Mouse (Mus musculus) olfactory bulb, adult 2 months (tissue): ENCODE data around the gene H3f3b. TPM values are rescaled to one million over a fixed set of nuclear protein-coding genes. Genes with fewer than 3 reads are reported as not detected.

ENCODE experiments used
- H3K27ac ChIP-seq: fragments of 200-500 bp; 2 replicates; pipeline ENCODE4 v1.5.1; 2012; ENCODE audit warnings: low read depth, low read length; ENCODE audit not compliant: insufficient read depth
- H3K4me1 ChIP-seq: fragments of 200-500 bp; 2 replicates; pipeline ENCODE4 v1.6.1; 2012; ENCODE audit warnings: low read length; ENCODE audit not compliant: control insufficient read depth, insufficient read depth
- H3K4me3 ChIP-seq: fragments of 200-500 bp; 2 replicates; pipeline ENCODE4 v1.5.1; 2012; ENCODE audit warnings: mild to moderate bottlenecking, low read depth, low read length, moderate library complexity; ENCODE audit not compliant: insufficient read depth
- CTCF ChIP-seq: fragments of 200-500 bp; IDR thresholded peaks from 2 replicates; pipeline ENCODE4 v1.5.1; 2012; ENCODE audit warnings: low read depth, mild to moderate bottlenecking, low read length, moderate library complexity; ENCODE audit not compliant: insufficient read depth
- POLR2A ChIP-seq: fragments of 200-500 bp; IDR thresholded peaks from 2 replicates; pipeline ENCODE4 v1.6.1; 2012; ENCODE audit warnings: mild to moderate bottlenecking, low read depth, low read length, moderate library complexity; ENCODE audit not compliant: insufficient read depth
- WGBS: fragments of 180-500 bp; shearing (Covaris S2); methylation state at CpG from one replicate; pipeline ENCODE4 v1.1.7; 2018; 5-methylcytosine and 5-hydroxymethylcytosine counted together
- polyA plus RNA-seq: library from polyadenylated mRNA; stranded (reverse); fragments of >200 nt; gene quantifications from 2 replicates; pipeline ENCODE4 v1.2.4, GENCODE M21; 2012; ENCODE audit warnings: low replicate concordance; ENCODE audit not compliant: missing spikeins, insufficient read depth, insufficient read length

Gene H3f3b
- polyA plus RNA-seq, 1 experiment: 341 TPM

- no peaks in the 10 kb centered on the region for H3K4me1 ChIP-seq
- H3K27ac ChIP-seq: no peak overlapping the region
- H3K4me3 ChIP-seq: no peak overlapping the region
- WGBS: 79% methylated on average over 7 of the region's 7 CpGs
- no peak for TF ChIP-seq POLR2A
- no peak for TF ChIP-seq CTCF
Observed at GRCm38 (mm10) chr11:115999027-115999426, 28.7 kb downstream of the H3f3b start.

- Histone ChIP-seq H3K4me1 (no peaks in the 10 kb centered on the region), H3K27ac (no peak overlapping the region), H3K4me3 (no peak overlapping the region)
- TF ChIP-seq CTCF (no peak), POLR2A (no peak)
- WGBS: 80% methylated on average over 5 of the region's 5 CpGs
Observed at GRCm38 (mm10) chr11:115997662-115998061, 30.1 kb downstream of the H3f3b start.

- TF ChIP-seq POLR2A (no peak), CTCF (no peak)
- WGBS: 86% methylated on average over 4 of the region's 4 CpGs
- no peak overlapping the region for H3K4me3 ChIP-seq
- no peaks in the 10 kb centered on the region for H3K4me1 ChIP-seq
- H3K27ac ChIP-seq: no peak overlapping the region
Observed at GRCm38 (mm10) chr11:115997047-115997446, 30.7 kb downstream of the H3f3b start.

GRCm38 (mm10) chr11:115995256-115995655 is 32.5 kb downstream of the H3f3b start:
- TF ChIP-seq CTCF (no peak), POLR2A (no peak)
- 91% methylated on average over 3 of the region's 3 CpGs for WGBS
- H3K4me1 ChIP-seq: no peaks in the 10 kb centered on the region
- no peak overlapping the region for H3K4me3 ChIP-seq
- no peak overlapping the region for H3K27ac ChIP-seq

GRCm38 (mm10) chr11:115992098-115992497 is 35.7 kb downstream of the H3f3b start:
- H3K4me1 ChIP-seq: no peaks in the 10 kb centered on the region
- TF ChIP-seq POLR2A: no peak
- TF ChIP-seq CTCF: no peak
- 49% methylated on average over 4 of the region's 4 CpGs for WGBS
- H3K27ac ChIP-seq: no peak overlapping the region
- H3K4me3 ChIP-seq: no peak overlapping the region

GRCm38 (mm10) chr11:115989686-115990085 is 38.1 kb downstream of the H3f3b start:
- Histone ChIP-seq H3K4me1 (no peaks in the 10 kb centered on the region), H3K27ac (no peak overlapping the region), H3K4me3 (no peak overlapping the region)
- WGBS: 47% methylated on average over 15 of the region's 15 CpGs
- TF ChIP-seq POLR2A: no peak
- TF ChIP-seq CTCF: no peak

- TF ChIP-seq POLR2A (no peak), CTCF (no peak)
- H3K4me1 ChIP-seq: no peaks in the 10 kb centered on the region
- 87% methylated on average over 8 of the region's 8 CpGs for WGBS
Observed at GRCm38 (mm10) chr11:115983291-115983690, 44.5 kb downstream of the H3f3b start.

GRCm38 (mm10) chr11:115982472-115982871 is 45.3 kb downstream of the H3f3b start:
- WGBS: 87% methylated on average over 15 of the region's 15 CpGs
- H3K27ac ChIP-seq: no peak overlapping the region
- no peaks in the 10 kb centered on the region for H3K4me1 ChIP-seq
- no peak for TF ChIP-seq POLR2A
- no peak for TF ChIP-seq CTCF
- H3K4me3 ChIP-seq: no peak overlapping the region

More at GRCm38 (mm10) chr11:115983291-115983690, 44.5 kb downstream of the H3f3b start:
- Histone ChIP-seq H3K4me3 (no peak overlapping the region), H3K27ac (no peak overlapping the region)

GRCm38 (mm10) chr11:115975544-115975943 is 52.2 kb downstream of the H3f3b start:
- H3K4me1 ChIP-seq: peaks cover 6% of the 10 kb centered on the region; the same call in 1 of the 2 replicates
- no peak overlapping the region for H3K4me3 ChIP-seq
- no peak overlapping the region for H3K27ac ChIP-seq
- TF ChIP-seq CTCF (no peak), POLR2A (no peak)
- WGBS: 33% methylated on average over 12 of the region's 12 CpGs

GRCm38 (mm10) chr11:115975083-115975420 is 52.7 kb downstream of the H3f3b start:
- no peak overlapping the region for H3K27ac ChIP-seq
- 5% methylated on average over 18 of the region's 18 CpGs for WGBS
- TF ChIP-seq POLR2A (no peak), CTCF (no peak)
- H3K4me3 ChIP-seq: peak overlapping the region; percentile 22
- peaks cover 6% of the 10 kb centered on the region; the same call in 1 of the 2 replicates for H3K4me1 ChIP-seq
